Mouse (Mus musculus) CH12.LX (cell line): ENCODE measurements around the gene Stxbp3. TPM values are rescaled to one million over a fixed set of nuclear protein-coding genes. Genes with fewer than 3 reads are reported as not detected.

Experiments used
- DNase-seq: peaks from one replicate; pipeline ENCODE4 v3.0.0-alpha.2; 2013; ENCODE audit errors: extremely low read depth
- H3K27ac ChIP-seq: 2 replicates; pipeline ENCODE4 v1.5.1; 2012; ENCODE audit warnings: low read depth, mild to moderate bottlenecking, control low read depth, moderate library complexity; ENCODE audit not compliant: insufficient read depth
- H3K27me3 ChIP-seq: replicated peaks from 2 replicates; pipeline ENCODE3; 2012; ENCODE audit warnings: inconsistent platforms
- H3K36me3 ChIP-seq, 2 experiments: replicated peaks in 1 of 2; 2 replicates each; pipeline versions ENCODE3 to v1.6.1; 2012; ENCODE audit warnings: inconsistent platforms in 1 of 2, low read length in 1 of 2, mild to moderate bottlenecking in 1 of 2, mixed read lengths in 1 of 2, moderate library complexity in 1 of 2; ENCODE audit not compliant: control insufficient read depth in 1 of 2, insufficient read depth in 1 of 2
- H3K4me1 ChIP-seq, 2 experiments: 2 replicates each; pipeline ENCODE4 v1.6.1; 2012; ENCODE audit warnings: inconsistent platforms in 1 of 2, moderate library complexity in 1 of 2; ENCODE audit not compliant: insufficient read depth in 2 of 2, control insufficient read depth in 1 of 2
- H3K4me2 ChIP-seq: 2 replicates; pipeline ENCODE4 v1.6.1; 2012; ENCODE audit warnings: low read depth, mild to moderate bottlenecking, control low read depth; ENCODE audit not compliant: poor library complexity, insufficient read depth, severe bottlenecking
- H3K4me3 ChIP-seq, 3 experiments: fragments of 150-350 bp in 1 of 3; sonication (generic) in 1 of 3; replicated peaks in 1 of 3; 2 replicates each; pipeline versions ENCODE3 to v1.5.1; 2011 to 2012; ENCODE audit warnings: low read depth in 2 of 3, low read length in 2 of 3, mild to moderate bottlenecking in 2 of 3, moderate library complexity in 2 of 3, control low read depth in 1 of 3, improper control_type of control experiment in 1 of 3, inconsistent platforms in 1 of 3, mixed read lengths in 1 of 3; ENCODE audit not compliant: poor library complexity in 1 of 3
- H3K79me2 ChIP-seq: replicated peaks from 2 replicates; pipeline ENCODE4 v1.6.1; 2012; ENCODE audit warnings: mild to moderate bottlenecking, moderate library complexity; ENCODE audit not compliant: control insufficient read depth, poor library complexity, insufficient read depth, severe bottlenecking; ENCODE audit errors: extremely low read depth
- H3K9ac ChIP-seq: 2 replicates; pipeline ENCODE4 v1.6.1; 2012; ENCODE audit warnings: low read depth, mild to moderate bottlenecking, control low read depth, moderate library complexity; ENCODE audit not compliant: insufficient read depth
- H3K9me3 ChIP-seq: replicated peaks from 2 replicates; pipeline ENCODE3; 2012; ENCODE audit warnings: low read length, inconsistent platforms, mixed read lengths
- BHLHE40 ChIP-seq: IDR thresholded peaks from 2 replicates; pipeline ENCODE4 v1.6.1; 2011; ENCODE audit warnings: mild to moderate bottlenecking, low read depth, low read length, improper control_type of control experiment
- CHD1 ChIP-seq: IDR thresholded peaks from 2 replicates; pipeline ENCODE4 v1.6.1; 2012; ENCODE audit warnings: low read depth, low read length, improper control_type of control experiment, inconsistent platforms
- JUND ChIP-seq: conservative IDR thresholded peaks from 2 replicates; pipeline ENCODE4 v1.6.1; 2011; ENCODE audit warnings: low read depth, low read length, improper control_type of control experiment
- KAT2A ChIP-seq: IDR thresholded peaks from 2 replicates; pipeline ENCODE4 v1.6.1; 2012; ENCODE audit warnings: low read length, improper control_type of control experiment, inconsistent platforms; ENCODE audit not compliant: insufficient replicate concordance
- MEF2A ChIP-seq: IDR thresholded peaks from 2 replicates; pipeline ENCODE4 v1.6.1; 2014; ENCODE audit warnings: low read depth, mild to moderate bottlenecking, inconsistent platforms, low read length, improper control_type of control experiment, borderline replicate concordance
- MXI1 ChIP-seq: IDR thresholded peaks from 2 replicates; pipeline ENCODE4 v1.6.1; 2011; ENCODE audit warnings: mild to moderate bottlenecking, low read depth, low read length, improper control_type of control experiment
- PAX5 ChIP-seq: IDR thresholded peaks from 2 replicates; pipeline ENCODE4 v1.6.1; 2012; ENCODE audit warnings: low read length, inconsistent platforms, mixed read lengths
- POLR2A ChIP-seq: IDR thresholded peaks from 2 replicates; pipeline ENCODE4 v1.6.1; 2011; ENCODE audit warnings: low read depth, mild to moderate bottlenecking, improper control_type of control experiment, low read length
- POLR2AphosphoS2 ChIP-seq: IDR thresholded peaks from 2 replicates; pipeline ENCODE4 v1.6.1; 2011; ENCODE audit warnings: low read depth, low read length, improper control_type of control experiment
- RAD21 ChIP-seq: IDR thresholded peaks from 2 replicates; pipeline ENCODE4 v1.6.1; 2011; ENCODE audit warnings: low read depth, mild to moderate bottlenecking, low read length, improper control_type of control experiment, moderate library complexity
- RCOR1 ChIP-seq: conservative IDR thresholded peaks from 2 replicates; pipeline ENCODE4 v1.6.1; 2012; ENCODE audit warnings: low read depth, mild to moderate bottlenecking, inconsistent platforms, low read length, improper control_type of control experiment
- SIN3A ChIP-seq: IDR thresholded peaks from 2 replicates; pipeline ENCODE4 v1.6.1; 2012; ENCODE audit warnings: low read length, improper control_type of control experiment, inconsistent platforms
- TCF12 ChIP-seq: IDR thresholded peaks from 2 replicates; pipeline ENCODE4 v1.6.1; 2014; ENCODE audit warnings: low read depth, mild to moderate bottlenecking, inconsistent platforms, low read length, improper control_type of control experiment
- UBTF ChIP-seq: IDR thresholded peaks from 2 replicates; pipeline ENCODE4 v1.6.1; 2012; ENCODE audit warnings: low read depth, mild to moderate bottlenecking, inconsistent platforms, low read length, improper control_type of control experiment, moderate library complexity
- USF1 ChIP-seq: IDR thresholded peaks from 2 replicates; pipeline ENCODE4 v1.6.1; 2014; ENCODE audit warnings: low read depth, mild to moderate bottlenecking, inconsistent platforms, low read length, improper control_type of control experiment
- ZKSCAN1 ChIP-seq: IDR thresholded peaks from 2 replicates; pipeline ENCODE4 v1.6.1; 2012; ENCODE audit warnings: low read depth, inconsistent platforms, low read length, improper control_type of control experiment, borderline replicate concordance
- ZMIZ1 ChIP-seq: IDR thresholded peaks from 2 replicates; pipeline ENCODE4 v1.6.1; 2012; ENCODE audit warnings: low read depth, mild to moderate bottlenecking, inconsistent platforms, low read length, improper control_type of control experiment
- ZNF384 ChIP-seq: IDR thresholded peaks from 2 replicates; pipeline ENCODE4 v1.6.1; 2012; ENCODE audit warnings: low read depth, low read length, improper control_type of control experiment, inconsistent platforms
- dilution Hi-C: fragments of 300-500 bp; cut with MboI; formaldehyde crosslinking; loops from 2 replicates; pipeline ENCODE4 v1.14.3; 2020; ENCODE audit warnings: low sequenced_read_pairs; ENCODE audit not compliant: extremely low pct_unique_long_range_greater_than_20kb, extremely low pct_ligation_motif_present
- in situ Hi-C: fragments of 300-500 bp; cut with MboI; formaldehyde crosslinking; loops from 3 replicates; pipeline ENCODE4 v1.14.3; 2019; ENCODE audit warnings: low sequenced_read_pairs, low pct_ligation_motif_present, low pct_unique_long_range_greater_than_20kb, mixed read lengths
- polyA plus RNA-seq: library from polyadenylated mRNA; unstranded; fragments of >175 nt; gene quantifications from 2 replicates; pipeline ENCODE4 v1.2.1, GENCODE M21; 2012; ENCODE audit warnings: low read depth; ENCODE audit not compliant: insufficient read length
- total RNA-seq, 2 experiments: library from RNA; depleted of rRNA; stranded (reverse); fragments of 300-350 nt in 1 of 2; fragments of >200 nt in 1 of 2; gene quantifications; 2 replicates each; pipeline ENCODE4 v1.2.3; 2012 to 2014

Stxbp3 gene
- total and polyA plus RNA-seq, 3 experiments, result 12.1 to 21.5 (median 14.4) TPM

GRCm38 (mm10) chr3:108789299-108789698 is 51.0 kb downstream of the Stxbp3 start:
- Histone ChIP-seq H3K4me1 (peaks cover 3 to 5% of the 10 kb centered on the region in 2 experiments; a peak in 3 of 4 replicates), H3K9ac (no peak overlapping the region), H3K36me3 (peaks cover 11 to 24% of the 10 kb centered on the region in 2 experiments), H3K4me2 (no peak overlapping the region), H3K9me3 (peaks cover 15% of the 10 kb centered on the region), H3K79me2 (no peaks in the 10 kb centered on the region), H3K27ac (no peak overlapping the region), H3K27me3 (no peaks in the 10 kb centered on the region), H3K4me3 (no peak overlapping the region)
- DNase-seq, result no peak
- dilution Hi-C loops, result no loop called here
- in situ Hi-C loops, result loop anchor here (25.0 kb wide), 1 partner anchor 377 kb away; the partner anchor contains the start of gene Celsr2
- TF ChIP-seq ZKSCAN1 (no peak), TCF12 (no peak)

- H3K9ac ChIP-seq, result no peak overlapping the region
- peaks cover 7 to 20% of the 10 kb centered on the region in 2 experiments for H3K36me3 ChIP-seq
- H3K27me3 ChIP-seq, result no peaks in the 10 kb centered on the region
- in situ Hi-C loops, result loop anchor here (25.0 kb wide), 1 partner anchor 376 kb away; the partner anchor contains the start of gene Celsr2
- dilution Hi-C loops, result no loop called here
- DNase-seq, result no peak
- H3K27ac ChIP-seq, result no peak overlapping the region
- H3K9me3 ChIP-seq, result peaks cover 17% of the 10 kb centered on the region
- H3K4me3 ChIP-seq, result no peak overlapping the region
- no peaks in the 10 kb centered on the region for H3K4me1 ChIP-seq
- TF ChIP-seq POLR2AphosphoS2, result no peak
- no peaks in the 10 kb centered on the region for H3K79me2 ChIP-seq
- no peak overlapping the region for H3K4me2 ChIP-seq
These were observed 51.9 kb downstream of the Stxbp3 start for GRCm38 (mm10) chr3:108788455-108788794.

- H3K9me3 ChIP-seq, result peaks cover 17% of the 10 kb centered on the region
- H3K4me2 ChIP-seq, result no peak overlapping the region
- no peak overlapping the region for H3K27ac ChIP-seq
- H3K36me3 ChIP-seq, result peaks cover 7 to 20% of the 10 kb centered on the region in 2 experiments
- H3K4me3 ChIP-seq, result no peak overlapping the region
- TF ChIP-seq MEF2A (no peak), CHD1 (no peak), RAD21 (no peak), JUND (no peak), BHLHE40 (no peak), PAX5 (no peak), ZMIZ1 (no peak), MXI1 (no peak), POLR2A (no peak), RCOR1 (no peak), UBTF (no peak), ZNF384 (no peak), KAT2A (no peak), SIN3A (no peak), USF1 (no peak)
- in situ Hi-C loops, result loop anchor here (25.0 kb wide), 1 partner anchor 376 kb away; the partner anchor contains the start of gene Celsr2
- H3K27me3 ChIP-seq, result no peaks in the 10 kb centered on the region
- no peaks in the 10 kb centered on the region for H3K4me1 ChIP-seq
- dilution Hi-C loops, result no loop called here
- DNase-seq, result no peak
- no peak overlapping the region for H3K9ac ChIP-seq
- no peaks in the 10 kb centered on the region for H3K79me2 ChIP-seq
These were observed 52.4 kb downstream of the Stxbp3 start for GRCm38 (mm10) chr3:108787754-108788454.
